Mouse (Mus musculus) midbrain, embryonic 13.5 days (tissue): ENCODE data around the gene Nlrp4f. TPM values are rescaled to one million over a fixed set of nuclear protein-coding genes. Genes with fewer than 3 reads are reported as not detected.

Experiments used
- ATAC-seq: fragments of 200-750 bp; cut with Nextera tagmentation; 2 replicates; pipeline ENCODE4 v1.8.0; 2017; ENCODE audit warnings: mild to moderate bottlenecking, moderate TSS enrichment, moderate library complexity
- H3K27ac ChIP-seq: fragments of 300-500 bp; sonication (generic); 2 replicates; pipeline ENCODE4 v1.5.1; 2015; ENCODE audit warnings: inconsistent platforms, mild to moderate bottlenecking, moderate library complexity
- H3K27me3 ChIP-seq: fragments of 300-500 bp; sonication (generic); 2 replicates; pipeline ENCODE4 v1.6.1; 2015; ENCODE audit warnings: mild to moderate bottlenecking, inconsistent platforms
- H3K36me3 ChIP-seq: fragments of 300-500 bp; sonication (generic); 2 replicates; pipeline ENCODE4 v1.6.1; 2015; ENCODE audit warnings: mild to moderate bottlenecking, inconsistent platforms
- H3K4me1 ChIP-seq: fragments of 300-500 bp; sonication (generic); replicated peaks from 2 replicates; pipeline ENCODE4 v1.6.1; 2015; ENCODE audit warnings: inconsistent platforms
- H3K4me2 ChIP-seq: fragments of 300-500 bp; sonication (generic); replicated peaks from 2 replicates; pipeline ENCODE4 v1.6.1; 2015; ENCODE audit warnings: moderate library complexity, mild to moderate bottlenecking, inconsistent platforms
- H3K4me3 ChIP-seq: fragments of 300-500 bp; sonication (generic); replicated peaks from 2 replicates; pipeline ENCODE4 v1.5.1; 2015; ENCODE audit warnings: mild to moderate bottlenecking, inconsistent platforms
- H3K9ac ChIP-seq: fragments of 300-500 bp; sonication (generic); replicated peaks from 2 replicates; pipeline ENCODE4 v1.6.1; 2015; ENCODE audit warnings: mild to moderate bottlenecking, inconsistent platforms
- H3K9me3 ChIP-seq: fragments of 300-500 bp; sonication (generic); 2 replicates; pipeline ENCODE4 v1.6.1; 2016; ENCODE audit warnings: mild to moderate bottlenecking, inconsistent platforms
- WGBS: fragments of 180-500 bp; shearing (Covaris S2); methylation state at CpG from one replicate; pipeline ENCODE4 v1.1.7; 2015; 5-methylcytosine and 5-hydroxymethylcytosine counted together
- polyA plus RNA-seq: library from polyadenylated mRNA; unstranded; fragments of >200 nt; fragmentation: Nextera tagmentation; extraction: Ambion mirVana; gene quantifications from 2 replicates; pipeline ENCODE4 v1.2.1, GENCODE M21; 2015

The Nlrp4f gene
- polyA plus RNA-seq, result not detected in 2 replicates

DNA sequence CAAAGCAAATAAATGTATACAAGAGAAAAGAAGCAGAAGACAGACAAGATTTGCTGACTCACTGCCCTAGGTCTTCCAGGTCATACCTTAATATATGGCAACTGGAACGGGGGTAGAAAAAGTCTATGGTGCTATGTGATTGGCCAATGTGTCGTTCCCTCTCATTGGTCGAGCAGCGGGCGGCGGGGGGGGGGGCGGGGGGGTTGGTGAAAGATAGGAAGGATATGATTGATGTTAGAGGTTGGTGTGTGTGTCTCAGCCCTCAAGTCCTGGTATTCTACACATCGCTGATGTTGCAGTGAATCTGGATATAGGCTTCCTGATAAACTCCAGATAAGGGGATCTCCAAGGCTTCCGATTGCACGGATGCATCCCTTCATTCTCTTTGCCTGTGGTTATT lies at the start of gene Nlrp4f:
Gene Nlrp4f, minus strand, starts transcription at position 101 of the 400 bp plus-strand sequence.
- Histone ChIP-seq H3K9me3 (peaks cover 6% of the 10 kb centered on the region; the same call in 1 of the 2 replicates), H3K4me2 (no peak within 1 kb of the TSS), H3K27me3 (no peaks in the 10 kb centered on the region), H3K27ac (no peak within 1 kb of the TSS), H3K4me3 (no peak within 1 kb of the TSS), H3K4me1 (no peaks in the 10 kb centered on the region), H3K9ac (no peak within 1 kb of the TSS), H3K36me3 (no peaks in the 10 kb centered on the region)
- ATAC-seq, result no peak
- 82% methylated on average over 10 of the region's 10 CpGs for WGBS

DNA sequence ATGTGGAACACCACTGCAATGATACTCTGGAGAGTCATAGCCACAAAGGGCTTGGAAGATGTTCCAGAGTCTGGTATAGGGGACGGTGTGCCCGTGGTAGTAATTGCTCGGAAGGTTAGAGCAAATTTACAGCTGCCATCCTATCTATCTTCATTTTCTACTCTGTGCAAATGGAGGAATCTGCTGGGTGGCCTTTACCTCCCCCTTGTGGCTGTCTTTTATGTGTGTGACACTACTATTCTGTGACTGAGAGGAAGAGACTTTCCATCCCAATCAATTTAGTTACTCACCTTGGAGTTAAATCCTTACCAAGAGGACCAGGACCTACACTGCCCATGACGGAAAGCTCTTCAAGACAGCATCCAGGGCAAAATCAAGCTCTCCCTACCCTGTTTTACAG lies 37.5 kb upstream of the Nlrp4f start:
- ATAC-seq, result no peak
- H3K4me3 ChIP-seq, result no peak overlapping the region

DNA sequence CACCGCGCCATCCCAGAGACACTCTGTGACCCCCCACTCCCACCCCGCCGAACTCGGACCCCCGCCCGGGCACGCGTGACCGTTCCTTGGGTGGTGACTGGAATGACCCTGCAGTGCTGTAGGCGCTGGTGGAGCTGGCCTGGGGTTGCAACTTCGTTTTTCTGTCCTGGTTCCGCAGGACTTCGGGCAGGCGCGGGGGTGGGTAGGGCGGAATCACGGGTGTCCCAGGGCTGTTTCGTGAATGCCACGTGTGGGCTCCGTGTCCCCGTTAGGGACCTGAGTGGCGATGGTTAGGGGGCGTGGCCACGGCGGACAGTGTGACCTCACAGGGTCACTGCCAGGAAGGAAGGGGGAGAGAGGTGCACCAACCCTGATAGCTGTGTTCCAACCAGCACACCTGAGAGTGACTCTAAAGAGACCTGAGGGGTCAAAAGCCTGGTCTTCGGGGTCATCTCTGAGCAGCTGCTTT lies 36.6 kb upstream of the Nlrp4f start:
- no peak overlapping the region for H3K27ac ChIP-seq
- H3K9me3 ChIP-seq, result peaks cover 34% of the 10 kb centered on the region
- peak overlapping the region; percentile 65 for H3K4me3 ChIP-seq
- peaks cover 21% of the 10 kb centered on the region for H3K36me3 ChIP-seq
- H3K4me1 ChIP-seq, result peaks cover 17% of the 10 kb centered on the region
- ATAC-seq, result no peak
- no peaks in the 10 kb centered on the region for H3K27me3 ChIP-seq
- peak overlapping the region; percentile 70 for H3K9ac ChIP-seq
- peak overlapping the region; percentile 96 for H3K4me2 ChIP-seq
- 44% methylated on average over 27 of the region's 27 CpGs for WGBS

More for the DNA sequence above, 37.5 kb upstream of the Nlrp4f start:
- Histone ChIP-seq H3K27me3 (no peaks in the 10 kb centered on the region), H3K9ac (no peak overlapping the region), H3K4me1 (peaks cover 17% of the 10 kb centered on the region), H3K27ac (no peak overlapping the region), H3K9me3 (peaks cover 34% of the 10 kb centered on the region), H3K4me2 (no peak overlapping the region), H3K36me3 (peaks cover 29% of the 10 kb centered on the region)
- WGBS, result 94% methylated on average over 4 of the region's 4 CpGs

DNA sequence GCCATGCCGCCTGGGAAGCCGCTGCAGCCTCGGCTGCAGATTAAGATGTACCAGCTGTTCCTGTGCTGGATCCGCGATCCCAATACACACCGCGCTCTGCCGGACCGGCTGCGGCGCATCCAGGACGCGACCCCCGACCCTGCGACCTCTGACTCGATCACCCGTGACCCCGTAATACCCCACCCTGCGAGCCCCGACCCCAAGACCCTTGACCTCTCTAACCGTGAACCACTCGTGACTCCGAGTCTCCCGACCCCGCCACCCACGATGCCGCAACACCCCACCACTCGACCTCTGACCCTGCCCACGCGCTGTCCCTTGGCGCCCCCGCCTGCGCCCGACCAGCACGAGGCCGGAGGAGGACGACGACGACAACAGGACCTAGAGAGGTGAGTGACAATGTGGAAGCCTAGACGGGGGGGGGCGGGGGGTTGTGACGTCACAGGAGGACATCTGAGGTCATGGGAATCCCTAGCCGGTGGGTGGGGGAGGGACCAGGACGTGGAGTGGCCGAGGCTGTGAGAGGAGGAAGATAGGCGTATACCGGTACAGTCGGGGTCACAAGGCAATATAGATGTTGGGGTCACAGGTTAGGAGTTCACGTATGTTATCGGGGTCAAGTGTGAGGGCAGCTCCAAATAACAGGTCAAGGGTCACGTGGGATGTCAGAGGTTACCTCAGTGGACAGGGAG lies 36.0 kb upstream of the Nlrp4f start:
- Histone ChIP-seq H3K27ac (peak overlapping the region; percentile 91), H3K27me3 (no peaks in the 10 kb centered on the region), H3K4me1 (peaks cover 17% of the 10 kb centered on the region), H3K36me3 (peaks cover 21% of the 10 kb centered on the region), H3K9ac (peak overlapping the region; percentile 70), H3K4me3 (peak overlapping the region; percentile 65), H3K4me2 (peak overlapping the region; percentile 96), H3K9me3 (peaks cover 38% of the 10 kb centered on the region)
- whole genome bisulfite sequencing, result 3% methylated on average over 51 of the region's 51 CpGs
- ATAC-seq, result no peak

DNA sequence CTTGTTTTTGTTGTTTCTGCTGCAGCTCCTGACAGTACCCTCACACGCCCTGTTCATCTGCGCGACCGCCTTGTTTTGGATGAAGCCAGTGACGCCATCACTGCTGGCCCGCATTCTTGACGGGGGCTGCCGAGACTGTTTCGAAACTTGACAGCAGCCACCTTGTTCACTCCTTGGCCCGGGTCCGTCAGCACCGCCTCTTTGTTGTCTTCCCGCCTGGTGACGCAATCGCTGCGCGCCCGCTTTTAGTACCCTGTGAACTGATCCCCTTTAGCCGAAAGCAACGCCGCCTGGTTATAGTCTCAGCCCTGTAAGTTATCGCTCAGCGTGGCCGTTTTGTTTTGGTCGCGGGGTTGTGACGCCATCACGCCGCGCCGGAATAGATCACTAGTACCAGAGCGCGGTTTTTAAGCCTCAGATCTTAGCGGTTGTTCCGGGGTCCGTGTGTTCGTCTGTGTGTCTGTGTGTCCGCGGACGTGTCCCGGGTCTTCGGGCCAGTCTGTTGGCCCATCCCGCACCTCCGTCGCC lies 35.4 kb upstream of the Nlrp4f start:
- peak overlapping the region; percentile 96 for H3K4me2 ChIP-seq
- H3K9ac ChIP-seq, result peak overlapping the region; percentile 70
- WGBS, result under 1% methylated on average over 45 of the region's 45 CpGs
- H3K4me1 ChIP-seq, result peaks cover 17% of the 10 kb centered on the region
- peak overlapping the region; percentile 91 for H3K27ac ChIP-seq
- ATAC-seq, result peak; percentile 84
- no peaks in the 10 kb centered on the region for H3K27me3 ChIP-seq
- H3K4me3 ChIP-seq, result peak overlapping the region; percentile 65
- H3K9me3 ChIP-seq, result peaks cover 39% of the 10 kb centered on the region
- peaks cover 20% of the 10 kb centered on the region for H3K36me3 ChIP-seq

DNA sequence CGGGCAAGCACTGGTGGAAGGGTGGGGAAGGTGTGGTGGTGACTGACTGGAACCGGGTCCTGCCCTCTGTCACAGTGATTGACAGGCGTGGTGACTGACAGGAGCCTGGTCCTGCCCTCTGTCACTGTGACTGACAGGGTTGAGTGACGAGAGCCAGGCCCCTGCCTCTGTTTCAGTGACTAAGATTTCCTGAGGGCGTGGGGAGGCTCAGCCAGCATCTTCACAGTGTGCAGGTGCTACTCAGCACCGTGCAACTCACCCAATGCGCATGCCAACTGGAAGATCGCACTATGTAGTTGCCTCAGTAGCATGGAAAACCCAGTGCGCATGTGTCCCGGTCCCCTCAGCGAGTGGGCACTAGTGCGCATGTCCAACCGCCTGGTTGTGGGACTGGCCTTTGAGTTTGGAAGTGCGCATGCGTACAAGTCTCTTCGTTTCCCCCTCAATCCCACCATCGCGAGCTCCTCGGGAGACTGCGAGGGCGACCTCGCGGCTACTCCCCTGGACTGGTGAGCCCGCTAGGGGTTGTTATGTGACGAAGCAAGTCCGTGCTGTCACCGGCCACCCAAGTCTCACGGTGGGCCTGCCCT lies 34.8 kb upstream of the Nlrp4f start:
- Histone ChIP-seq H3K9ac (peak overlapping the region; percentile 73), H3K36me3 (peaks cover 15% of the 10 kb centered on the region), H3K27me3 (no peaks in the 10 kb centered on the region), H3K4me1 (peaks cover 17% of the 10 kb centered on the region), H3K9me3 (peaks cover 33% of the 10 kb centered on the region), H3K4me2 (peak overlapping the region; percentile 96), H3K4me3 (peak overlapping the region; percentile 65), H3K27ac (peak overlapping the region; percentile 91)
- ATAC-seq, result peak; percentile 97
- under 1% methylated on average over 28 of the region's 28 CpGs for WGBS

DNA sequence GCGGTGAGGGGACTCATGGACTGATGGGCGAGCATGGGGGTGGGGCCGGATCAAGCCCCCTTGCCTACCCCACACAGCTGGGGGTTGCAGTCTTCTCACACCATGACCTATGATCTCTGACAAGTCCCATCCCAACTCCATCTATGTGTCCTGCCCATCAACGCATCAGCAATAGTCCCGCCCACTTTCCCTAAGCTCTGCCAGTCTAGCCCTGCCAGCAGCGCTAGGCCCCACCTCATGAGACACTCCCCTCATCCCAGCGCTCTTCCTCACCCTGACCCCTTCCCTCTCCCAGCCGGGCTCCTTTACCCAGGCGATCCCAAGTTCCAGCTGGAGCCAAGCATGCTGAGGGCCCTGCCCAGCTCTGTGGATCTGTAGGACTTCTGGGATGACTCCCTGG lies 31.4 kb upstream of the Nlrp4f start:
- Histone ChIP-seq H3K4me3 (no peak overlapping the region), H3K27me3 (no peaks in the 10 kb centered on the region), H3K4me2 (no peak overlapping the region), H3K4me1 (peaks cover 9% of the 10 kb centered on the region), H3K9me3 (peaks cover 9% of the 10 kb centered on the region), H3K9ac (no peak overlapping the region), H3K36me3 (no peaks in the 10 kb centered on the region), H3K27ac (no peak overlapping the region)
- whole genome bisulfite sequencing, result 73% methylated on average over 9 of the region's 9 CpGs
- ATAC-seq, result no peak

DNA sequence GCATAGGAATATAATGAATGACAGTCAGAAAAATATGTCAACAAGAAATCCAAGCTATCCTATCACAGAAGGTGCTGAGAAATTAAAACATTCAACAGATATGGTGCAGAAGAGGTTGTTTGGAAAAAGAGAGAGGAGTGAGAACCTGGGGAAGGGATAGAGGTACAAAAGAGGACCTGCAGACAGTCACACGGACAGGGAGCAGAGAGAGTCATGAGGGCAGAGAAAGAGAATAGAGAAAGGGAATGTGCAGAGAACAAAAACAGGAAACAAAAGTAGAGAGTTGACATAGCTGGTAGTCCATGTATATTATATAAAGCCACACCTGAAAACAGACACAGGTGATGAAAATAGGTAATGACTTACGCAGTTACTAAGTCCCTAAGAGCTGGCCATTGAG lies 20.9 kb upstream of the Nlrp4f start:
- Histone ChIP-seq H3K36me3 (no peaks in the 10 kb centered on the region), H3K9ac (no peak overlapping the region), H3K4me1 (no peaks in the 10 kb centered on the region), H3K9me3 (peaks cover 4% of the 10 kb centered on the region; the same call in 1 of the 2 replicates), H3K27me3 (no peaks in the 10 kb centered on the region), H3K4me3 (no peak overlapping the region), H3K27ac (no peak overlapping the region), H3K4me2 (no peak overlapping the region)
- no peak for ATAC-seq
- 85% methylated on average over 2 of the region's 2 CpGs for WGBS

DNA sequence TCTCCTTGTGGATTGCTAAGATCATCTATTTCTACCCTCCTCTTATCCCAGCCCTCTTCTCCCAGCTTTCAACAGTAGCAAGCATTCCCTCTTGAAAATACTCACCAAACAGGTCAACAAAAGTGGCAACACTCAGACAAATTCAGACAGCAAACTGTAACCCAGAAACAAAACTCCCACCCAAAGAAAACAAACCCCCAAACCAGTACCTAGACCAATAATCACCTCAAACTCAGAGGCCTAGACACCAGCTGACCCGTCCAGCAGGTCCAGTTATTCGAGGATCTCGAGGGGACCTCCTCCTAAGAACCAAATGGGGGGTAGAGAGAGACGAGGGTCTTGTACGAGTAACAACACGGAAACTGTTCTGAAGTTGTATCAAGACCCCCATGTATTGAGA lies 20.2 kb upstream of the Nlrp4f start:
- Histone ChIP-seq H3K4me1 (no peaks in the 10 kb centered on the region), H3K27me3 (no peaks in the 10 kb centered on the region), H3K36me3 (no peaks in the 10 kb centered on the region), H3K27ac (no peak overlapping the region), H3K9me3 (peaks cover 4% of the 10 kb centered on the region; the same call in 1 of the 2 replicates), H3K4me2 (no peak overlapping the region), H3K4me3 (no peak overlapping the region), H3K9ac (no peak overlapping the region)
- ATAC-seq, result no peak
- WGBS, result 67% methylated on average over 6 of the region's 6 CpGs

DNA sequence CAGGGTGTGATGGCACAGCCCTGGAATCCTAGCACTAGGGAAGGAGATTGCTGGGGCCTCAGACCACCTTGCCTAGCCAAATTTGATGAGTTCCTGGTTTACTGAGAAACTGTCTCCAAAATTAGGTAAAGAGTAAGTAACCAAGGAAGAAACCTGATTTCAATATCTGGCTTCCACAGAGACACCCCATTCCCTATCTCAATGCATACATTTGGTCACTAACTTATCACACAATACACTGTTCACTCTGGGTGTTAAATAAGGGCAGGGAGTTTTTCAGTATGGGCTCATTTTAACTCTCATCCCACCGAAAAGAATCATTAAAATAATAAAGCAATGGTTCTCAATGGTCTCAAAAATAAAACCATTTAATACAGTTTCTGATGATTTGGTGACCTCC lies 5.1 kb downstream of the Nlrp4f start:
- peaks cover 14% of the 10 kb centered on the region for H3K9me3 ChIP-seq
- no peak overlapping the region for H3K4me3 ChIP-seq
- no peak for ATAC-seq
- 73% methylated on average over 1 of the region's 1 CpGs for WGBS
- H3K27me3 ChIP-seq, result no peaks in the 10 kb centered on the region
- H3K36me3 ChIP-seq, result no peaks in the 10 kb centered on the region
- no peak overlapping the region for H3K9ac ChIP-seq
- H3K4me1 ChIP-seq, result no peaks in the 10 kb centered on the region
- H3K4me2 ChIP-seq, result no peak overlapping the region
- H3K27ac ChIP-seq, result no peak overlapping the region

DNA sequence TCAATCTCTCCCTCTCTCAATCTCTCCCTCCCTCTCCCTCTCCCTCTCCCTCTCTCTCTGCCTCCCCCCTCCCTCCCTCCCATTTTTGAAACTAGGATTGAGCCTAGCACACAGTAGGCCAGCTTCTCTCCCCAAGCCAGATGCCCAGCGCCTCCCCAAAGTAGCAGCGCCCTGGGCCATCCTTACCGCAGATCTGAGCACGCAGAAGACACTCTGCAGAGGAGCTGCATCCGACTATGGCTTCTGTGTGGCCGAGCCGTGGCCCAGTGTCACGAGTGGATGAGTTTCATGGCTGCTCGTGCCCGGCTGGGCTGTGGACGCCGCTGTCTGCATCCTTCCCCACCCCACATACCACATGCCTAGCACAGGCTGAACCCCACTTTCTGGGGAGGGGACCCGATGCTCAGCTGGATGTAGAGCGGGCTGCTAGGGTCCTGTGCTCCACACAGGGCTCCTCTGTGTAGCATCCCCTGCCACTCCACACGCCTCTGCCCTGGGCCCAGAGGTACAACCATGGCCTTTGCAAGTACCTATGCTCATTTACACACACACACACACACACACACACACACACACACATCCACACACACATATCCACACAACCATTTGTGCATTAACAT lies 29.2 kb downstream of the Nlrp4f start:
- Histone ChIP-seq H3K9me3 (peaks cover 4% of the 10 kb centered on the region; the same call in 1 of the 2 replicates), H3K4me3 (no peak overlapping the region), H3K36me3 (no peaks in the 10 kb centered on the region), H3K4me1 (no peaks in the 10 kb centered on the region), H3K4me2 (no peak overlapping the region; the same call in 1 of the 2 replicates), H3K9ac (no peak overlapping the region), H3K27ac (no peak overlapping the region), H3K27me3 (no peaks in the 10 kb centered on the region)
- WGBS, result 64% methylated on average over 15 of the region's 15 CpGs
- ATAC-seq, result peak; percentile 79
